23 mouse cellular contexts compared by ENCODE assay signal in the genomic region with DNA sequence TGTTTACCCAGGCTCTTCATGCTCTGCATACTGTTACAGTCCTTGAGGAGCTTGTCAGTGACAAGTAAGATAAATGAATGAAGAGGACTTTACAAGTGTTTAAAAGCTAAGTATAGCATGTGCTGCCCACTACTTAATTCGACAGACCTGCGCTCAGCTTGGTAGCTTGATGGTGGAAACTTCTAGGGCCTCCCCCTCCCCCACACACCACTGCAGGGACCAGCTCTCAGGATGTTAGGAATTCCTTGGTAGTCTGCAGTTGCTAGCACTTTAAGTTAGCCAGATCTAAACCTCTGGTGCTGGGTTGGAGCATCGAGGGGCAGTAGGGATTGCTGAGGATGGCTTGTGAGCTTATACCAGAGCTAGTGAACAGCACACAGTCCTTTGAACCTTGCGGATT.
DNase-seq lines count a peak whose midpoint lies in the region; ATAC-seq lines count a peak whose summit lies in the region.
"Had no signal": no experiment of that assay in that cellular context is flagged by ENCODE, and none has a peak within 500 bp of the region (broad histone marks: within the 10 kb centered on the region; RNA-seq: fewer than 3 reads in every experiment).

No protein-coding gene starts in this region.

- peak overlapping the region; percentile 39; the same call in 1 of the 2 replicates for H3K27ac ChIP-seq in heart, embryonic 12.5 days (ENCODE audit: poor library complexity, severe bottlenecking)
- no peak overlapping the region for H3K27ac ChIP-seq in limb, embryonic 11.5 days (replicated peaks; ENCODE audit: low read depth, low read length)
- no peak overlapping the region for H3K27ac ChIP-seq in limb, embryonic 10.5 days
- no peak overlapping the region for H3K27ac ChIP-seq in stomach, embryonic 15.5 days
- no peak overlapping the region for H3K27ac ChIP-seq in midbrain, embryonic 15.5 days
- H3K27ac ChIP-seq: forebrain, embryonic 13.5 days; liver, embryonic 14.5 days had no signal

- H3K4me2 ChIP-seq in heart, embryonic 12.5 days = peak overlapping the region; percentile 31; the same call in 1 of the 2 replicates
- no peak overlapping the region for H3K4me2 ChIP-seq in limb, embryonic 11.5 days (ENCODE audit: low read depth, severe bottlenecking)
- H3K4me2 ChIP-seq in stomach, embryonic 15.5 days = no peak overlapping the region
- no peak overlapping the region for H3K4me2 ChIP-seq in midbrain, embryonic 15.5 days
- H3K4me2 ChIP-seq: forebrain, embryonic 13.5 days had no signal

- H3K36me3 ChIP-seq in heart, embryonic 12.5 days = no peaks in the 10 kb centered on the region
- H3K36me3 ChIP-seq in limb, embryonic 11.5 days (ENCODE audit: control insufficient read depth, insufficient read depth, low read length) = no peaks in the 10 kb centered on the region
- H3K36me3 ChIP-seq in limb, embryonic 10.5 days = no peaks in the 10 kb centered on the region
- no peaks in the 10 kb centered on the region for H3K36me3 ChIP-seq in stomach, embryonic 15.5 days
- no peaks in the 10 kb centered on the region for H3K36me3 ChIP-seq in midbrain, embryonic 15.5 days (replicated peaks)
- H3K36me3 ChIP-seq: G1E had no signal

- intact Hi-C loops in heart, postnatal 14 days (cut with DNase I) = no loop called here

- peaks cover 36% of the 10 kb centered on the region for H3K4me1 ChIP-seq in heart, embryonic 12.5 days (replicated peaks)
- H3K4me1 ChIP-seq in limb, embryonic 11.5 days (ENCODE audit: control insufficient read depth, insufficient read depth, low read length) = peaks cover 5% of the 10 kb centered on the region
- H3K4me1 ChIP-seq in limb, embryonic 10.5 days = peaks cover 14% of the 10 kb centered on the region
- H3K4me1 ChIP-seq in stomach, embryonic 15.5 days = peaks cover 16% of the 10 kb centered on the region; the same call in 1 of the 2 replicates
- no peaks in the 10 kb centered on the region for H3K4me1 ChIP-seq in midbrain, embryonic 15.5 days
- H3K4me1 ChIP-seq: forebrain, embryonic 13.5 days had no signal

- no peak for ATAC-seq in heart, embryonic 12.5 days (ENCODE audit: insufficient number of reproducible peaks, low FRiP score)
- ATAC-seq in limb, embryonic 11.5 days (ENCODE audit: insufficient number of reproducible peaks, low FRiP score, low TSS enrichment, low read depth) = no peak
- peak; percentile 53; the same call in 1 of the 2 replicates for ATAC-seq in stomach, embryonic 15.5 days (ENCODE audit: insufficient read depth, low FRiP score, low read depth)
- ATAC-seq in midbrain, embryonic 15.5 days (replicated peaks) = no peak
- ATAC-seq: forebrain, embryonic 13.5 days; hindbrain, embryonic 16.5 days had no signal

- 20% methylated on average over 4 of the region's 4 CpGs for WGBS in heart, embryonic 12.5 days
- WGBS in limb, embryonic 11.5 days = 50% methylated on average over 4 of the region's 4 CpGs
- 47% methylated on average over 4 of the region's 4 CpGs for WGBS in limb, embryonic 10.5 days
- 22% methylated on average over 4 of the region's 4 CpGs for WGBS in stomach, embryonic 15.5 days
- WGBS in midbrain, embryonic 15.5 days = 74% methylated on average over 4 of the region's 4 CpGs

- no peak for DNase-seq in heart, postnatal 14 days
- DNase-seq in limb, embryonic 11.5 days (ENCODE audit: low spot score) = peak; percentile 34
- DNase-seq in limb, embryonic 10.5 days (ENCODE audit: low spot score) = no peak
- DNase-seq in embryo, embryonic 9.5 days (ENCODE audit: extremely low spot score) = peak; percentile 34
- DNase-seq in gastrocnemius, adult 8-10 months (ENCODE audit: low spot score in 2 of 2) = no peak
- DNase-seq: adrenal gland, postnatal 25 days; cerebellum, adult 11 months; gastrocnemius, postnatal 14 days; heart, adult 18-20 months; heart, postnatal 10 days; kidney, adult 2 months; kidney, postnatal 36 days; lung, postnatal 36 days; retina, postnatal 1 day; thymus, postnatal 25 days had no signal

- 0 out of 2 replicates have a peak overlapping the region, but pooled peaks have one; percentile 48 for H3K9ac ChIP-seq in heart, embryonic 12.5 days
- no peak overlapping the region for H3K9ac ChIP-seq in limb, embryonic 11.5 days (ENCODE audit: low read length)
- H3K9ac ChIP-seq in stomach, embryonic 15.5 days = no peak overlapping the region
- no peak overlapping the region for H3K9ac ChIP-seq in midbrain, embryonic 15.5 days
- H3K9ac ChIP-seq: forebrain, embryonic 13.5 days; liver, embryonic 14.5 days had no signal

- H3K4me3 ChIP-seq in heart, embryonic 12.5 days = no peak overlapping the region
- H3K4me3 ChIP-seq in limb, embryonic 11.5 days (ENCODE audit: low read depth, low read length) = no peak overlapping the region
- no peak overlapping the region for H3K4me3 ChIP-seq in limb, embryonic 10.5 days
- no peak overlapping the region for H3K4me3 ChIP-seq in stomach, embryonic 15.5 days (replicated peaks)
- H3K4me3 ChIP-seq in midbrain, embryonic 15.5 days = no peak overlapping the region
- H3K4me3 ChIP-seq: erythroblast, embryonic 14.5 days; forebrain, embryonic 13.5 days had no signal

- no peaks in the 10 kb centered on the region for H3K9me3 ChIP-seq in heart, embryonic 12.5 days (replicated peaks)
- no peaks in the 10 kb centered on the region for H3K9me3 ChIP-seq in limb, embryonic 11.5 days (ENCODE audit: control insufficient read depth, low read length)
- H3K9me3 ChIP-seq in limb, embryonic 10.5 days (replicated peaks) = no peaks in the 10 kb centered on the region
- no peaks in the 10 kb centered on the region for H3K9me3 ChIP-seq in stomach, embryonic 15.5 days
- H3K9me3 ChIP-seq in midbrain, embryonic 15.5 days = no peaks in the 10 kb centered on the region
- H3K9me3 ChIP-seq: forebrain, embryonic 13.5 days had no signal

- no peaks in the 10 kb centered on the region for H3K27me3 ChIP-seq in heart, embryonic 12.5 days (replicated peaks)
- H3K27me3 ChIP-seq in limb, embryonic 11.5 days (ENCODE audit: control insufficient read depth, insufficient read depth, low read length) = no peaks in the 10 kb centered on the region
- peaks cover 11% of the 10 kb centered on the region; the same call in 1 of the 2 replicates for H3K27me3 ChIP-seq in limb, embryonic 10.5 days (ENCODE audit: low read depth, poor library complexity, severe bottlenecking)
- no peaks in the 10 kb centered on the region for H3K27me3 ChIP-seq in stomach, embryonic 15.5 days (replicated peaks)
- H3K27me3 ChIP-seq in midbrain, embryonic 15.5 days (replicated peaks) = no peaks in the 10 kb centered on the region
- H3K27me3 ChIP-seq: forebrain, embryonic 13.5 days had no signal

Comparison
In these comparisons a context has a peak if more than half of its experiments do, and no peak if none do; other contexts are left out.
1. DNase-seq: peak in limb, embryonic 11.5 days (single experiment) and embryo, embryonic 9.5 days (single experiment); none in heart, postnatal 14 days (0 of 2), limb, embryonic 10.5 days (single experiment) and gastrocnemius, adult 8-10 months (0 of 2).